Mouse (Mus musculus) erythroblast, adult 5-6 weeks (primary cell): ENCODE measurements around the gene Ptma. TPM values are rescaled to one million over a fixed set of nuclear protein-coding genes. Genes with fewer than 3 reads are reported as not detected.

Experiments
- total RNA-seq, 2 experiments: library from RNA; stranded (forward) in 1 of 2; stranded (reverse) in 1 of 2; fragments of 150-400 nt in 1 of 2; fragments of 200-764, 138-1000 nt in 1 of 2; gene quantifications; 2 replicates each; pipeline versions ENCODE4 v1.2.3 to v1.2.4; 2015 to 2017; ENCODE audit warnings: low replicate concordance in 2 of 2

Ptma gene
- total RNA-seq, 2 experiments from 2014 or later = 1,101 to 1,158 TPM

Other genes with a start within 250 kb of the Ptma start
- gene B3gnt7, start 223.9 kb upstream of the Ptma start, total RNA-seq (2015; ENCODE audit: low replicate concordance) = 1.3 TPM in 1 of 2 replicates, not detected in the other
- gene B3gnt7, start 223.9 kb upstream of the Ptma start, total RNA-seq (2017; ENCODE audit: low replicate concordance) = not detected in 2 replicates
- gene Ncl, start 167.3 kb upstream of the Ptma start, total RNA-seq (2015; ENCODE audit: low replicate concordance) = 120 and 123 TPM in 2 replicates
- 80.3 and 144 TPM in 2 replicates for gene Ncl, start 167.3 kb upstream of the Ptma start, total RNA-seq (2017; ENCODE audit: low replicate concordance)
- gene Nmur1, start 100.5 kb upstream of the Ptma start, total RNA-seq (2015; ENCODE audit: low replicate concordance) = not detected in 2 replicates
- not detected in 2 replicates for gene Nmur1, start 100.5 kb upstream of the Ptma start, total RNA-seq (2017; ENCODE audit: low replicate concordance)
- gene Tex44, start 100.4 kb upstream of the Ptma start, total RNA-seq (2015; ENCODE audit: low replicate concordance) = not detected in 2 replicates
- gene Tex44, start 100.4 kb upstream of the Ptma start, total RNA-seq (2017; ENCODE audit: low replicate concordance) = not detected in 2 replicates
- gene Pde6d, start 55.9 kb downstream of the Ptma start, total RNA-seq (2015; ENCODE audit: low replicate concordance) = 6.9 and 20.5 TPM in 2 replicates
- gene Pde6d, start 55.9 kb downstream of the Ptma start, total RNA-seq (2017; ENCODE audit: low replicate concordance) = 2.9 and 3.7 TPM in 2 replicates
- gene Cops7b, start 56.2 kb downstream of the Ptma start, total RNA-seq (2015; ENCODE audit: low replicate concordance) = 4.6 and 6.1 TPM in 2 replicates
- gene Cops7b, start 56.2 kb downstream of the Ptma start, total RNA-seq (2017; ENCODE audit: low replicate concordance) = 2.6 and 5.6 TPM in 2 replicates
- gene Nppc, start 143.8 kb downstream of the Ptma start, total RNA-seq (2015; ENCODE audit: low replicate concordance) = not detected in 2 replicates
- not detected in 2 replicates for gene Nppc, start 143.8 kb downstream of the Ptma start, total RNA-seq (2017; ENCODE audit: low replicate concordance)
- 5.0 and 5.2 TPM in 2 replicates for gene Dis3l2, start 177.1 kb downstream of the Ptma start, total RNA-seq (2015; ENCODE audit: low replicate concordance)
- gene Dis3l2, start 177.1 kb downstream of the Ptma start, total RNA-seq (2017; ENCODE audit: low replicate concordance) = 2.1 and 3.6 TPM in 2 replicates